Mouse (Mus musculus) kidney, embryonic 15.5 days (tissue): ENCODE results near the gene Atp6v0a1. TPM values are rescaled to one million over a fixed set of nuclear protein-coding genes. Genes with fewer than 3 reads are reported as not detected.

Source experiments
- ATAC-seq: fragments of 200-750 bp; cut with Nextera tagmentation; replicated peaks from 2 replicates; pipeline ENCODE4 v1.8.0; 2017; ENCODE audit warnings: moderate TSS enrichment; ENCODE audit not compliant: low FRiP score
- H3K27ac ChIP-seq: fragments of 300-500 bp; sonication (generic); 2 replicates; pipeline ENCODE4 v1.5.1; 2015; ENCODE audit warnings: mild to moderate bottlenecking, inconsistent platforms
- H3K27me3 ChIP-seq: fragments of 300-500 bp; sonication (generic); 2 replicates; pipeline ENCODE4 v1.6.1; 2015; ENCODE audit warnings: inconsistent platforms
- H3K36me3 ChIP-seq: fragments of 300-500 bp; sonication (generic); 2 replicates; pipeline ENCODE4 v1.6.1; 2015; ENCODE audit warnings: inconsistent platforms
- H3K4me1 ChIP-seq: fragments of 300-500 bp; sonication (generic); 2 replicates; pipeline ENCODE4 v1.6.1; 2015; ENCODE audit warnings: inconsistent platforms
- H3K4me2 ChIP-seq: fragments of 300-500 bp; sonication (generic); 2 replicates; pipeline ENCODE4 v1.6.1; 2015; ENCODE audit warnings: moderate library complexity, mild to moderate bottlenecking, inconsistent platforms
- H3K4me3 ChIP-seq: fragments of 300-500 bp; sonication (generic); replicated peaks from 2 replicates; pipeline ENCODE4 v1.5.1; 2015; ENCODE audit warnings: mild to moderate bottlenecking, inconsistent platforms
- H3K9ac ChIP-seq: fragments of 300-500 bp; sonication (generic); 2 replicates; pipeline ENCODE4 v1.6.1; 2015; ENCODE audit warnings: mild to moderate bottlenecking, inconsistent platforms
- H3K9me3 ChIP-seq: fragments of 300-500 bp; sonication (generic); replicated peaks from 2 replicates; pipeline ENCODE4 v1.6.1; 2016; ENCODE audit warnings: inconsistent platforms
- WGBS: fragments of 180-500 bp; shearing (Covaris S2); methylation state at CpG from one replicate; pipeline ENCODE4 v1.1.7; 2015; ENCODE audit warnings: mixed read lengths; 5-methylcytosine and 5-hydroxymethylcytosine counted together
- polyA plus RNA-seq: library from polyadenylated mRNA; unstranded; fragments of >200 nt; fragmentation: Nextera tagmentation; extraction: Ambion mirVana; gene quantifications from 2 replicates; pipeline ENCODE4 v1.2.1, GENCODE M21; 2015

Gene Atp6v0a1
- 36.1 and 46.0 TPM in 2 replicates for polyA plus RNA-seq

DNA sequence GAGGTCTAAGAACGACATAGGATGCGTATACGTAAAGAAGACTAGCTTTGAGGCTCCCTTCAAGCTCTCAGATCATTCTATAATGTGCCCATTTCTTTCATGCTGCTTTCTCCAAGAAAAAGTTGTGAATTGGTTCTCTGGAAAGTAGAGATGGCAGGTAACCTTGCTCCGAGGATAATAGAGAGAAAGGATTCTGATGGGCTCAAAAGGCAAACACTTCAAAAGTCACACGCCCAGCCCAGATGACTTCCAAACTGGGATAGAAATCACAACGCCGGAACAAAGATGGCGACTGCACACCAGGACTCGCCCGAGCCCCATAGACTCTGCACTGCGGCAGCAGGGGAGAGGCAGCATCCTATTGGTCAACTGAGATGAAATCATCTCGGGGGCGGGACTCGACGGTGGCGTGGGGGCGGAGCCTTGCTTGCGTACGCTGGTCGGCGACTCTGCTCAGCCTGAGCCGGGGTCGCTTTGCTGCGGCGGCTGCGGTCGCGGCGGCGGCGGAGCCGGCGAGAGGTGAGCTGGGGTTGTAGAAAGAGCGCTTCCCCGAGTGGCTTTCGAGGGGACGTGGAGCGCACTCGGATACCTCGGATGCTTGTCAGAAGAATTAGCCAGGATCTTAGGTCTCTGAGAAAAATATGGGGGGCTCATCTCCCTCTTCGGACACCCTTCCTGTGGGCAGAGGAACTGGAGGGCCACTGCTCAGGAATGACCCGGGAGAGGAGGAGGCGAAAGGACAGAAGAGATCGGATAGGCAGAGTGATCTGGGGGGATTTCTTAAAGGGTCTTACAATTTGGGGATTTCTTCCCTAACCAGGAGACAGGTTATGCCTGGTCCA is at the start of gene Atp6v0a1:
Atp6v0a1 (plus strand) TSS at position 407 of the 842 bp plus-strand sequence.
- peaks cover 4% of the 10 kb centered on the region; the same call in 1 of the 2 replicates for H3K27me3 ChIP-seq
- peak within 1 kb of the TSS; percentile 77 for H3K27ac ChIP-seq
- H3K4me2 ChIP-seq = peak within 1 kb of the TSS; percentile 72
- H3K9ac ChIP-seq = peak within 1 kb of the TSS; percentile 63
- under 1% methylated on average over 44 of the region's 44 CpGs for WGBS
- peak; percentile 100 for ATAC-seq
- H3K4me3 ChIP-seq = peak within 1 kb of the TSS; percentile 64
- peaks cover 20% of the 10 kb centered on the region for H3K4me1 ChIP-seq
- H3K9me3 ChIP-seq = no peaks in the 10 kb centered on the region
- H3K36me3 ChIP-seq = peaks cover 21% of the 10 kb centered on the region

DNA sequence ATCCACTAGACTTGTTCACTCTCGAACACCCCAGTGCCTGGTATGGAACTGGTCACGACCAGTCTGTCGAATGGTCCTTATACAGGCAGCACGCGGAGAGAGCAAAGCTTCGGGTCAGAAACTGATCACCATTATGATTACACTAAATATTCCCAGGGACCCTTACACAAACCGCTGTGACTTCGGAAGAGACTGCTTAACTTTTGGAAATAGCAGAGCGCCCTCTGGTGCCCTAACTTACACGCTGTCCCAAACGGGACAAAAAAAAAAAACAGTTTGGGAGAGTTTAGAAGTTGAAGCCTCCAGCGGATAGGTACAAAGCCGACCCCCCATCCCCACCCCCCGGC is 49.8 kb upstream of the Atp6v0a1 start:
- H3K4me2 ChIP-seq = peak overlapping the region; percentile 56
- peak overlapping the region; percentile 12; the same call in 1 of the 2 replicates for H3K9ac ChIP-seq
- WGBS = 5% methylated on average over 14 of the region's 14 CpGs
- H3K27ac ChIP-seq = no peak overlapping the region; the same call in 1 of the 2 replicates
- peaks cover 22% of the 10 kb centered on the region for H3K27me3 ChIP-seq
- ATAC-seq = 0 out of 2 replicates have a peak, but pooled peaks have one; percentile 5
- no peaks in the 10 kb centered on the region for H3K9me3 ChIP-seq
- peak overlapping the region; percentile 31 for H3K4me3 ChIP-seq
- peaks cover 48% of the 10 kb centered on the region for H3K4me1 ChIP-seq
- peaks cover 11% of the 10 kb centered on the region; the same call in 1 of the 2 replicates for H3K36me3 ChIP-seq

DNA sequence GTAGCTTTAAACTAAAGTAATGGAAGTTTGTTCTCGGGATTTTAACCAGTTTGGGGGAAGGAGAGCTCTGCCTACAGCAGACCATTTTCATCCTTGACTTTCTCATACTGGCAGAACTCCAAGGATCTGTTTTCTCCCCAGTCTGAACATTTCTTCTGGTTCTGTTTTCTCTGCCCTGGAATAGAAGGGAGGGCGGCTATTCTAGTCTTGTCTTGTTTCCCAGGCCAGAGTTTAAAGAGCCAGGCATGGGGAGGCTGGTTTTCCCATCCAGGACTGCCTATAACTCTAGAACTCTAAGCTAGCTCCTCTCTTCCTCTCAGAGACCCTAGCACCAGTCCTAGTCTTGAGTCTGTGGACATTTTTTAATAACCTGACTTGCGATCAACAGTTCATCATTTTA is 49.4 kb upstream of the Atp6v0a1 start:
- peaks cover 22% of the 10 kb centered on the region for H3K27me3 ChIP-seq
- H3K4me1 ChIP-seq = peaks cover 49% of the 10 kb centered on the region
- peaks cover 11% of the 10 kb centered on the region; the same call in 1 of the 2 replicates for H3K36me3 ChIP-seq
- H3K4me2 ChIP-seq = peak overlapping the region; percentile 56
- H3K27ac ChIP-seq = peak overlapping the region; percentile 29
- ATAC-seq = no peak
- 33% methylated on average over 3 of the region's 3 CpGs for WGBS
- no peaks in the 10 kb centered on the region for H3K9me3 ChIP-seq
- no peak overlapping the region for H3K4me3 ChIP-seq
- H3K9ac ChIP-seq = no peak overlapping the region

- peaks cover 28% of the 10 kb centered on the region for H3K27me3 ChIP-seq
- H3K9me3 ChIP-seq = no peaks in the 10 kb centered on the region
- H3K4me1 ChIP-seq = peaks cover 49% of the 10 kb centered on the region
- no peak overlapping the region for H3K4me3 ChIP-seq
- H3K9ac ChIP-seq = no peak overlapping the region
- 15% methylated on average over 6 of the region's 6 CpGs for WGBS
- peak overlapping the region; percentile 34 for H3K4me2 ChIP-seq
- H3K27ac ChIP-seq = peak overlapping the region; percentile 3; the same call in 1 of the 2 replicates
- peaks cover 11% of the 10 kb centered on the region; the same call in 1 of the 2 replicates for H3K36me3 ChIP-seq
- ATAC-seq = no peak; the same call in 1 of the 2 replicates
Observed at GRCm38 (mm10) chr11:100960540-100960939, 48.7 kb upstream of the Atp6v0a1 start.

GRCm38 (mm10) chr11:100962371-100962911 is 46.8 kb upstream of the Atp6v0a1 start:
- ATAC-seq = no peak; the same call in 1 of the 2 replicates
- peaks cover 11% of the 10 kb centered on the region; the same call in 1 of the 2 replicates for H3K36me3 ChIP-seq
- peaks cover 53% of the 10 kb centered on the region for H3K4me1 ChIP-seq
- WGBS = 61% methylated on average over 9 of the region's 9 CpGs
- no peak overlapping the region for H3K4me3 ChIP-seq
- H3K4me2 ChIP-seq = no peak overlapping the region
- H3K9ac ChIP-seq = no peak overlapping the region
- H3K9me3 ChIP-seq = no peaks in the 10 kb centered on the region
- peaks cover 37% of the 10 kb centered on the region for H3K27me3 ChIP-seq
- H3K27ac ChIP-seq = peak overlapping the region; percentile 19; the same call in 1 of the 2 replicates

- Histone ChIP-seq H3K9me3 (no peaks in the 10 kb centered on the region), H3K4me3 (no peak overlapping the region), H3K4me1 (peaks cover 53% of the 10 kb centered on the region), H3K4me2 (no peak overlapping the region), H3K9ac (no peak overlapping the region), H3K27me3 (peaks cover 37% of the 10 kb centered on the region), H3K36me3 (peaks cover 4% of the 10 kb centered on the region; the same call in 1 of the 2 replicates), H3K27ac (no peak overlapping the region)
- WGBS = 83% methylated on average over 9 of the region's 9 CpGs
- ATAC-seq = no peak
Observed at GRCm38 (mm10) chr11:100963647-100964046, 45.6 kb upstream of the Atp6v0a1 start.

DNA sequence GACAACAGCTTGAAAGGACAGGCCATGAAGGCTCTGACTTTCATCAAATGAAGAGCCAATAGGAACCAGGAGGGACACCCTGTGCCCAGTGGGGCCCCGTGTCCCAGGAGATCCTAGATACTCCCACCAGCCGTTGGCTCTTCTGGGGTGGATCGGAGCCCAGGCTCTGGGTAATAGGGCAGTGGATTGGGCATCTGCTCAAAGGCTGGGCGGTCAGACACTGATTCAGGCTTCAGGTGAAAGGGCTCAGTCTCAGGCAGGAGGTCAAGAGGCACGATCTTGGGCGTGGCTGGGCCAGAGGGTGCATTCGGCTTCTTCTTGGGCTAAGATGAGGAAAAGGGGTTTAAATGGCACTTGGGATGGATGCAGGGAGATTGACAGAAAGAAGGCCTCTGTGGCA is 45.1 kb upstream of the Atp6v0a1 start:
- 87% methylated on average over 7 of the region's 7 CpGs for WGBS
- Histone ChIP-seq H3K9ac (no peak overlapping the region), H3K4me2 (no peak overlapping the region), H3K27ac (no peak overlapping the region), H3K4me1 (peaks cover 52% of the 10 kb centered on the region), H3K36me3 (no peaks in the 10 kb centered on the region), H3K9me3 (no peaks in the 10 kb centered on the region), H3K4me3 (no peak overlapping the region), H3K27me3 (peaks cover 37% of the 10 kb centered on the region)
- ATAC-seq = no peak

DNA sequence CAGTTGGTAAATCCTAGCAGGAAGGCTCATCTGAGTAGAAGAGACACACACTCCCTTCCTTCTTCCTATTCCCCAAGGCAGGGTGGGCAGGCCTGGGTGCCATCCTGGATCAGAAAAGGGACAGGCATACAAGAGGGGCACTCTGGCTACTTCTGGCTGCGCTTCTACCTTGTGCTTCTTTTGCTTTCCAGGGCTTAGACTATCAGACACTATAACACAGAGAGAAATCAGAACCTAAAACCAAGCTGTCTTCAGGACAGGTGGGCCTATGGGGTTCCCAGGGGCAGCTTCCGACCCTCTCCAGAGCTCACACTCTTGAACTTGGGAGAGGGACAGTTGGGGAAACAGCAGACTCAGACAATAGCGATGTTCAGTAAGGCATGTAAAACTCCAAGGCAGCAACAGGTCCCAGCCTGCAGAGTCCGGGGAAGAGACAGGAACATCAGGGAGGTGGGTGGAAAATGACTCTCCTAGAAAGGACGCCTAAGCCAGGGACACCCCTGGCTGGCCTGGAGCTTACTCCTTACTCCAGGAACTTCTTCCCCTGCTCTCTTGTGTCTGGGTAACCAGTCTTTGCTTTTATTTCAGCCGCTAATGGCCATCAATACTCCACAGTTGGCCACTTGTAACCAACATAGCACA is 44.2 kb upstream of the Atp6v0a1 start:
- H3K4me3 ChIP-seq = no peak overlapping the region
- peaks cover 55% of the 10 kb centered on the region for H3K4me1 ChIP-seq
- H3K36me3 ChIP-seq = no peaks in the 10 kb centered on the region
- H3K27me3 ChIP-seq = peaks cover 43% of the 10 kb centered on the region
- no peak for ATAC-seq
- WGBS = 88% methylated on average over 6 of the region's 6 CpGs
- no peak overlapping the region for H3K4me2 ChIP-seq
- H3K9me3 ChIP-seq = no peaks in the 10 kb centered on the region
- no peak overlapping the region for H3K9ac ChIP-seq
- no peak overlapping the region for H3K27ac ChIP-seq

- H3K36me3 ChIP-seq = no peaks in the 10 kb centered on the region
- no peak overlapping the region for H3K4me2 ChIP-seq
- no peak for ATAC-seq
- H3K4me3 ChIP-seq = no peak overlapping the region
- H3K9me3 ChIP-seq = no peaks in the 10 kb centered on the region
- peaks cover 56% of the 10 kb centered on the region for H3K4me1 ChIP-seq
- peak overlapping the region; percentile 46 for H3K27ac ChIP-seq
- no peak overlapping the region for H3K9ac ChIP-seq
- H3K27me3 ChIP-seq = peaks cover 50% of the 10 kb centered on the region
- WGBS = 72% methylated on average over 6 of the region's 6 CpGs
Observed at GRCm38 (mm10) chr11:100965760-100966159, 43.5 kb upstream of the Atp6v0a1 start.

DNA sequence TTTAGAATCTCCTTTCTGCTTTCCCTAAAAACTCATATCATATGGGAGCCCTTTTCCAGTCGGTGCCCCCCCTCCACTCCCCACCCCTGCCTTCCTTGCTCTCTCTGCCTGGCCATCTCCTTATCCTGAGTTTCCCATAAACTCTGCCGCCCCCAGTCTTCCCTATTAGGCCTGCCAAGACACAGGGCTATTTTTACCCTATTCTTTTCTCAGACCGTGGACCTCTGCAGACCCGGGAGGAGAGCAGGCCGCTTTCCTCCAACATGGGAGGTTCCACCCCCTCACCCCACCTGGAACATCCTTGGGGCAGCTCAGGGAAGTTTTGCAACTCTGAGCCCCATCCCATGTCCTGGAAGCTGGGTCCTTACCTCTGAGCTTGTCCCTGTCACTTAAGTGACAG is 41.9 kb upstream of the Atp6v0a1 start:
- H3K4me3 ChIP-seq = no peak overlapping the region

DNA sequence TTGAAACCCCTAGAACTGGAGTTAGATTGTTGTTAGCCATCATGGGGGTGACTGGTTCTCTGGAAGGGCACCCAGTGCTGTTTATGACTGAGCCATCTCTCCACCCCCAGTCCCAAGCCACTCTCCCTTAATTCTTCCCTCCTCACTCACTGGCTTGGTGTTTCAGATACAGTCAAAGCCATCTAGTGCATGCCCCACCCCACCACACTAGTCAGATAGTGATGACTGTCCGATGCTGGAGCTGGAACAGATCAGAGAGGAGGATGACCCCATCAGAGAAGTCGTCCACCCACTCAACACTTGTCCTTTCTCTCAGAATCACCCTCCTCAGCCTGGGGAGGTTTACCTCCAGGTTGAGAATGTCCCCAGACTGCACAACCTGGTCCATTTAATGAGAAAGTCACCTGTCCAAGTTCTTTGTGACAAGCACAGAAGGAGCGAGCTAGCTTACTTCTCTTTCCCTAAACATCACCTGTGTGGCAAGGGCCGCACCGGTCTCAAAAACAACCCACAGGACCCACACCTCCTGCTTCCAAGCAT is 41.3 kb upstream of the Atp6v0a1 start:
- no peaks in the 10 kb centered on the region for H3K36me3 ChIP-seq
- no peaks in the 10 kb centered on the region for H3K9me3 ChIP-seq
- peak overlapping the region; percentile 72 for H3K4me2 ChIP-seq
- no peak for ATAC-seq
- WGBS = 82% methylated on average over 5 of the region's 5 CpGs
- H3K27ac ChIP-seq = no peak overlapping the region
- H3K4me3 ChIP-seq = peak overlapping the region; percentile 69
- H3K9ac ChIP-seq = no peak overlapping the region
- peaks cover 52% of the 10 kb centered on the region for H3K4me1 ChIP-seq
- H3K27me3 ChIP-seq = peaks cover 71% of the 10 kb centered on the region

More for the DNA sequence above, 41.9 kb upstream of the Atp6v0a1 start:
- H3K9me3 ChIP-seq = no peaks in the 10 kb centered on the region
- no peaks in the 10 kb centered on the region for H3K36me3 ChIP-seq
- no peak overlapping the region for H3K9ac ChIP-seq
- 55% methylated on average over 5 of the region's 5 CpGs for WGBS
- no peak for ATAC-seq
- H3K27me3 ChIP-seq = peaks cover 66% of the 10 kb centered on the region
- H3K27ac ChIP-seq = no peak overlapping the region
- peak overlapping the region; percentile 72; the same call in 1 of the 2 replicates for H3K4me2 ChIP-seq
- peaks cover 57% of the 10 kb centered on the region for H3K4me1 ChIP-seq
